Mouse (Mus musculus) spleen, adult 2 months (tissue): ENCODE measurements around the gene Haao.

ENCODE experiments used
- CTCF ChIP-seq: fragments of 200-500 bp; IDR thresholded peaks from 2 replicates; pipeline ENCODE4 v1.5.1; 2011; ENCODE audit warnings: mild to moderate bottlenecking, inconsistent platforms; ENCODE audit not compliant: insufficient read depth, insufficient read length, insufficient replicate concordance; ENCODE audit errors: extremely low read depth
- POLR2A ChIP-seq: fragments of 200-500 bp; IDR thresholded peaks from 2 replicates; pipeline ENCODE4 v1.6.1; 2011; ENCODE audit warnings: low read depth, low read length, inconsistent platforms

- TF ChIP-seq CTCF, result no peak
- TF ChIP-seq POLR2A, result no peak
These were observed 32.5 kb upstream of the Haao start for GRCm38 (mm10) chr17:83880174-83880710.
